Mouse (Mus musculus): ENCODE data around the gene March9. TPM values are rescaled to one million over a fixed set of nuclear protein-coding genes. Genes with fewer than 3 reads are reported as not detected.

The March9 gene
- polyA plus RNA-seq, 1 experiment from 2014 or later: 0.81 TPM

GRCm38 (mm10) chr10:127069281-127070189, 9.6 kb upstream of the March9 start:
- Histone ChIP-seq H3K4me3 (ENCODE audit: low read depth, low read length) (peak overlapping the region; percentile 62), H3K27me3 (ENCODE audit: control insufficient read depth, insufficient read depth, low read length) (no peaks in the 10 kb centered on the region), H3K4me2 (replicated peaks; ENCODE audit: low read depth) (peak overlapping the region; percentile 84), H3K27ac (replicated peaks) (peak overlapping the region; percentile 88), H3K4me1 (replicated peaks; ENCODE audit: control insufficient read depth, insufficient read depth) (0 out of 2 replicates have a peak, but pooled peaks cover 2% of the 10 kb centered on the region), H3K9me3 (ENCODE audit: control insufficient read depth, low read length) (no peaks in the 10 kb centered on the region), H3K9ac (ENCODE audit: low read length) (peak overlapping the region; percentile 78), H3K36me3 (ENCODE audit: control insufficient read depth, insufficient read depth, low read length) (peaks cover 13% of the 10 kb centered on the region)
- TF ChIP-seq EP300 (optimal IDR thresholded peaks at IDR 0.05): no peak
- no peak for TF ChIP-seq CTCF (IDR thresholded peaks at IDR 0.05; ENCODE audit: low read depth)
- ATAC-seq (ENCODE audit: low FRiP score, low TSS enrichment) (peak; percentile 25), DNase-seq (ENCODE audit: low spot score) (no peak)
- 7% methylated on average over 30 of the region's 30 CpGs for WGBS

- no peaks in the 10 kb centered on the region for H3K9me3 ChIP-seq (ENCODE audit: control insufficient read depth, low read length)
- no peak overlapping the region for H3K27ac ChIP-seq (replicated peaks)
- ATAC-seq (ENCODE audit: low FRiP score, low TSS enrichment) (no peak), DNase-seq (ENCODE audit: low spot score) (no peak)
- H3K27me3 ChIP-seq (ENCODE audit: control insufficient read depth, insufficient read depth, low read length): no peaks in the 10 kb centered on the region
- H3K9ac ChIP-seq (ENCODE audit: low read length): no peak overlapping the region; the same call in 1 of the 2 replicates
- 63% methylated on average over 9 of the region's 9 CpGs for WGBS
- no peak overlapping the region; the same call in 1 of the 2 replicates for H3K4me2 ChIP-seq (replicated peaks; ENCODE audit: low read depth)
- H3K36me3 ChIP-seq (ENCODE audit: control insufficient read depth, insufficient read depth, low read length): peaks cover 13% of the 10 kb centered on the region
- no peak overlapping the region for H3K4me3 ChIP-seq (ENCODE audit: low read depth, low read length)
- TF ChIP-seq CTCF (IDR thresholded peaks at IDR 0.05; ENCODE audit: low read depth) (no peak), EP300 (optimal IDR thresholded peaks at IDR 0.05) (no peak)
- H3K4me1 ChIP-seq (replicated peaks; ENCODE audit: control insufficient read depth, insufficient read depth): 0 out of 2 replicates have a peak, but pooled peaks cover 2% of the 10 kb centered on the region
Observed at GRCm38 (mm10) chr10:127068360-127069038, 8.5 kb upstream of the March9 start.

- Histone ChIP-seq H3K4me3 (ENCODE audit: low read depth, low read length) (no peak overlapping the region), H3K4me1 (replicated peaks; ENCODE audit: control insufficient read depth, insufficient read depth) (0 out of 2 replicates have a peak, but pooled peaks cover 4% of the 10 kb centered on the region), H3K9ac (ENCODE audit: low read length) (no peak overlapping the region), H3K9me3 (ENCODE audit: control insufficient read depth, low read length) (no peaks in the 10 kb centered on the region), H3K27ac (replicated peaks) (no peak overlapping the region), H3K4me2 (replicated peaks; ENCODE audit: low read depth) (no peak overlapping the region), H3K36me3 (ENCODE audit: control insufficient read depth, insufficient read depth, low read length) (peaks cover 13% of the 10 kb centered on the region), H3K27me3 (ENCODE audit: control insufficient read depth, insufficient read depth, low read length) (no peaks in the 10 kb centered on the region)
- 86% methylated on average over 14 of the region's 14 CpGs for WGBS
- no peak for ATAC-seq (ENCODE audit: low FRiP score, low TSS enrichment)
- TF ChIP-seq EP300 (optimal IDR thresholded peaks at IDR 0.05): no peak
- TF ChIP-seq CTCF (IDR thresholded peaks at IDR 0.05; ENCODE audit: low read depth): no peak
- DNase-seq (ENCODE audit: low spot score): no peak
Observed at GRCm38 (mm10) chr10:127066519-127067018, 6.6 kb upstream of the March9 start.

- WGBS: 71% methylated on average over 9 of the region's 9 CpGs
- Histone ChIP-seq H3K9ac (ENCODE audit: low read length) (no peak overlapping the region), H3K27me3 (ENCODE audit: control insufficient read depth, insufficient read depth, low read length) (no peaks in the 10 kb centered on the region), H3K36me3 (ENCODE audit: control insufficient read depth, insufficient read depth, low read length) (peaks cover 13% of the 10 kb centered on the region), H3K4me3 (ENCODE audit: low read depth, low read length) (no peak overlapping the region), H3K4me2 (replicated peaks; ENCODE audit: low read depth) (no peak overlapping the region), H3K4me1 (replicated peaks; ENCODE audit: control insufficient read depth, insufficient read depth) (0 out of 2 replicates have a peak, but pooled peaks cover 4% of the 10 kb centered on the region), H3K9me3 (ENCODE audit: control insufficient read depth, low read length) (no peaks in the 10 kb centered on the region), H3K27ac (replicated peaks) (no peak overlapping the region)
- DNase-seq (ENCODE audit: low spot score) (no peak), ATAC-seq (ENCODE audit: low FRiP score, low TSS enrichment) (no peak)
- no peak for TF ChIP-seq CTCF (IDR thresholded peaks at IDR 0.05; ENCODE audit: low read depth)
- no peak for TF ChIP-seq EP300 (optimal IDR thresholded peaks at IDR 0.05)
Observed at GRCm38 (mm10) chr10:127065981-127066380, 6.0 kb upstream of the March9 start.

- peaks cover 13% of the 10 kb centered on the region for H3K36me3 ChIP-seq (ENCODE audit: control insufficient read depth, insufficient read depth, low read length)
- peak overlapping the region; percentile 85 for H3K4me2 ChIP-seq (replicated peaks; ENCODE audit: low read depth)
- DNase-seq (ENCODE audit: low spot score) (no peak), ATAC-seq (ENCODE audit: low FRiP score, low TSS enrichment) (0 out of 2 replicates have a peak, but pooled peaks have one; percentile 1)
- peak overlapping the region; percentile 78 for H3K9ac ChIP-seq (ENCODE audit: low read length)
- H3K27me3 ChIP-seq (ENCODE audit: control insufficient read depth, insufficient read depth, low read length): no peaks in the 10 kb centered on the region
- peak overlapping the region; percentile 88 for H3K27ac ChIP-seq (replicated peaks)
- H3K9me3 ChIP-seq (ENCODE audit: control insufficient read depth, low read length): no peaks in the 10 kb centered on the region
- peak overlapping the region; percentile 66 for H3K4me3 ChIP-seq (ENCODE audit: low read depth, low read length)
- H3K4me1 ChIP-seq (replicated peaks; ENCODE audit: control insufficient read depth, insufficient read depth): 0 out of 2 replicates have a peak, but pooled peaks cover 4% of the 10 kb centered on the region
- TF ChIP-seq EP300 (optimal IDR thresholded peaks at IDR 0.05): no peak
- TF ChIP-seq CTCF (IDR thresholded peaks at IDR 0.05; ENCODE audit: low read depth): no peak
- 5% methylated on average over 37 of the region's 37 CpGs for WGBS
Observed at GRCm38 (mm10) chr10:127063913-127064870, 4.2 kb upstream of the March9 start.
